Mouse (Mus musculus) Patski (cell line): ENCODE measurements around the gene Chn2. TPM values are rescaled to one million over a fixed set of nuclear protein-coding genes. Genes with fewer than 3 reads are reported as not detected.
A peak's percentile ranks its signal among the peaks of the same experiment; 100 is the strongest.

Source experiments
- ATAC-seq: fragments of 100-300 bp; one replicate; pipeline ENCODE4 v1.8.0; 2021
- CTCF ChIA-PET: fragments of 350-600 bp; sonication (Branson Sonifier 250); formaldehyde crosslinking; loops from one replicate; lab custom pipeline; 2022; ENCODE audit warnings: inconsistent platforms; lab: Charles Lee
- POLR2A ChIA-PET: fragments of 350-600 bp; sonication (Branson Sonifier 250); formaldehyde crosslinking; loops from one replicate; lab custom pipeline; 2022; ENCODE audit warnings: antibody characterized with exemption, inconsistent platforms; lab: Charles Lee
- DNase-seq: peaks from one replicate; pipeline ENCODE4 v3.0.0-alpha.2; 2011; ENCODE audit warnings: low read depth, low spot score
- H3K27me3 ChIP-seq: fragments of 371-371 bp; one replicate; pipeline ENCODE4 v1.5.1; 2021
- CTCF ChIP-seq: fragments of 100-300 bp; IDR thresholded peaks from one replicate; pipeline ENCODE4 v1.5.1; 2021
- in situ Hi-C: fragments of 300-500 bp; cut with MboI; formaldehyde crosslinking; loops from 3 replicates; pipeline ENCODE4 v1.11.1; 2018; ENCODE audit warnings: low pct_unique_long_range_greater_than_20kb, mixed read lengths
- polyA plus RNA-seq: library from polyadenylated mRNA; unstranded; gene quantifications from one replicate; pipeline ENCODE4 v1.2.3, GENCODE M21; 2021

The Chn2 gene
- polyA plus RNA-seq, 1 experiment from 2014 or later = 15.7 TPM

GRCm38 (mm10) chr6:54289774-54290500 is 250.6 kb downstream of the Chn2 start:
- no peak for TF ChIP-seq CTCF
- in situ Hi-C loops = no loop called here
- DNase-seq (no peak), ATAC-seq (no peak)
- no peaks in the 10 kb centered on the region for H3K27me3 ChIP-seq
- CTCF ChIA-PET = interaction anchor here (1.4 to 1.8 kb wide), 2 partner anchors 18 to 25 kb away, joined by 4 to 5 read pairs; no protein-coding TSS in a partner anchor
- POLR2A ChIA-PET = interaction anchor here (0.7 to 0.9 kb wide), 2 partner anchors 9 to 15 kb away, joined by 3 to 4 read pairs; no protein-coding TSS in a partner anchor

- DNase-seq = no peak
- in situ Hi-C loops = no loop called here
- POLR2A ChIA-PET = interaction anchor here (1.4 kb wide), 1 partner anchor 13 kb away, joined by 3 read pairs; no protein-coding TSS in a partner anchor
- H3K27me3 ChIP-seq = no peaks in the 10 kb centered on the region
- CTCF ChIA-PET = interaction anchor here (0.8 to 1.3 kb wide), 2 partner anchors 16 to 19 kb away, joined by 3 to 4 read pairs; no protein-coding TSS in a partner anchor
- TF ChIP-seq CTCF = no peak
- no peak for ATAC-seq
Observed at GRCm38 (mm10) chr6:54297231-54297630, 257.9 kb downstream of the Chn2 start.

- no peak for TF ChIP-seq CTCF
- DNase-seq (no peak), ATAC-seq (no peak)
- ChIA-PET CTCF (interaction anchor here (2.0 kb wide), 1 partner anchor 15 kb away, joined by 5 read pairs; no protein-coding TSS in a partner anchor), POLR2A (interaction anchor here (0.9 kb wide), 1 partner anchor 10 kb away, joined by 3 read pairs; no protein-coding TSS in a partner anchor)
- in situ Hi-C loops = no loop called here
- H3K27me3 ChIP-seq = no peaks in the 10 kb centered on the region
Observed at GRCm38 (mm10) chr6:54299417-54299816, 260.1 kb downstream of the Chn2 start.

- H3K27me3 ChIP-seq = no peaks in the 10 kb centered on the region
- ChIA-PET POLR2A (no interaction called here), CTCF (no interaction called here)
- TF ChIP-seq CTCF = no peak
- in situ Hi-C loops = no loop called here
- ATAC-seq (no peak), DNase-seq (no peak)
Observed at GRCm38 (mm10) chr6:54305777-54306176, 266.4 kb downstream of the Chn2 start.

GRCm38 (mm10) chr6:54313071-54313470 is 273.7 kb downstream of the Chn2 start:
- H3K27me3 ChIP-seq = no peaks in the 10 kb centered on the region
- DNase-seq (no peak), ATAC-seq (no peak)
- no peak for TF ChIP-seq CTCF
- CTCF ChIA-PET = interaction anchor here (0.8 to 1.3 kb wide), 2 partner anchors 15 to 54 kb away, joined by 3 to 4 read pairs; no protein-coding TSS in a partner anchor
- POLR2A ChIA-PET = no interaction called here
- in situ Hi-C loops = no loop called here

- TF ChIP-seq CTCF = no peak
Observed at GRCm38 (mm10) chr6:54318618-54319017, 279.3 kb downstream of the Chn2 start.

GRCm38 (mm10) chr6:54319198-54319597 is 279.8 kb downstream of the Chn2 start:
- DNase-seq = peak; percentile 90
- POLR2A ChIA-PET = no interaction called here

More at GRCm38 (mm10) chr6:54318618-54319017, 279.3 kb downstream of the Chn2 start:
- POLR2A ChIA-PET = no interaction called here
- CTCF ChIA-PET = interaction anchor here (1.4 kb wide), 1 partner anchor 44 kb away, joined by 4 read pairs; no protein-coding TSS in a partner anchor
- no peaks in the 10 kb centered on the region for H3K27me3 ChIP-seq
- no peak for DNase-seq
- in situ Hi-C loops = no loop called here
- no peak for ATAC-seq

GRCm38 (mm10) chr6:54320236-54320635 is 280.9 kb downstream of the Chn2 start:
- in situ Hi-C loops = no loop called here
- ChIA-PET POLR2A (no interaction called here), CTCF (interaction anchor here (1.3 kb wide), 1 partner anchor 27 kb away, joined by 3 read pairs; no protein-coding TSS in a partner anchor)
- no peak for ATAC-seq
- no peak for DNase-seq
- H3K27me3 ChIP-seq = no peaks in the 10 kb centered on the region
- no peak for TF ChIP-seq CTCF

More at GRCm38 (mm10) chr6:54319198-54319597, 279.8 kb downstream of the Chn2 start:
- H3K27me3 ChIP-seq = no peaks in the 10 kb centered on the region
- peak; percentile 51 for ATAC-seq
- CTCF ChIA-PET = interaction anchor here (1.4 kb wide), 1 partner anchor 43 kb away, joined by 4 read pairs; no protein-coding TSS in a partner anchor
- no peak for TF ChIP-seq CTCF
- in situ Hi-C loops = no loop called here

- ChIA-PET POLR2A (no interaction called here), CTCF (no interaction called here)
- TF ChIP-seq CTCF = no peak
- no peaks in the 10 kb centered on the region for H3K27me3 ChIP-seq
- ATAC-seq (no peak), DNase-seq (no peak)
- in situ Hi-C loops = no loop called here
Observed at GRCm38 (mm10) chr6:54325246-54325885, 286.0 kb downstream of the Chn2 start, which contains the start of gene Prr15. Gene Prr15 (plus strand): TSS chr6:54325835.
